Mouse (Mus musculus): ENCODE results near the gene Gch1. TPM values are rescaled to one million over a fixed set of nuclear protein-coding genes. Genes with fewer than 3 reads are reported as not detected.

The Gch1 gene
- polyA plus RNA-seq, 1 experiment from 2014 or later, result 2.8 TPM

Other genes with a start within 250 kb of the Gch1 start
- gene Wdhd1, start 87.4 kb upstream of the Gch1 start, polyA plus RNA-seq (2014; fragmentation: Nextera tagmentation; extraction: Ambion mirVana), result 36.5 and 38.9 TPM in 2 replicates
- gene Socs4, start 87.5 kb upstream of the Gch1 start, polyA plus RNA-seq (2014; fragmentation: Nextera tagmentation; extraction: Ambion mirVana), result 5.3 and 7.2 TPM in 2 replicates
- 86.4 and 92.6 TPM in 2 replicates for gene Mapk1ip1l, start 108.9 kb upstream of the Gch1 start, polyA plus RNA-seq (2014; fragmentation: Nextera tagmentation; extraction: Ambion mirVana)
- gene Lgals3, start 178.3 kb upstream of the Gch1 start, polyA plus RNA-seq (2014; fragmentation: Nextera tagmentation; extraction: Ambion mirVana), result 0.38 and 1.1 TPM in 2 replicates
- 59.9 and 63.2 TPM in 2 replicates for gene Dlgap5, start 229.0 kb upstream of the Gch1 start, polyA plus RNA-seq (2014; fragmentation: Nextera tagmentation; extraction: Ambion mirVana)

Data from hindbrain, embryonic 11.5 days (tissue).